Mouse (Mus musculus): Measurements from ENCODE around the gene Lamp1. TPM values are rescaled to one million over a fixed set of nuclear protein-coding genes. Genes with fewer than 3 reads are reported as not detected.

The Lamp1 gene
- polyA plus RNA-seq (2014; fragmentation: Illumina TruSeq; extraction: RNeasy Lipid Tissue Mini Kit (QIAGEN cat#74804); ENCODE audit: low read depth, low replicate concordance): 438 TPM

GRCm38 (mm10) chr8:13158718-13159376 is at the start of gene Lamp1:
Lamp1 (plus strand) TSS chr8:13159161.

GRCm38 (mm10) chr8:13200301-13201012 is 41.5 kb downstream of the Lamp1 start, which contains the start of gene Grtp1:
Grtp1 (minus strand) TSS chr8:13200620.

Other genes with a start within 250 kb of the Lamp1 start
- not detected for gene F7, start 133.1 kb upstream of the Lamp1 start, polyA plus RNA-seq (2014; fragmentation: Illumina TruSeq; extraction: RNeasy Lipid Tissue Mini Kit (QIAGEN cat#74804); ENCODE audit: low read depth, low replicate concordance)
- 0.63 TPM for gene F10, start 121.9 kb upstream of the Lamp1 start, polyA plus RNA-seq (2014; fragmentation: Illumina TruSeq; extraction: RNeasy Lipid Tissue Mini Kit (QIAGEN cat#74804); ENCODE audit: low read depth, low replicate concordance)
- gene Proz, start 98.2 kb upstream of the Lamp1 start, polyA plus RNA-seq (2014; fragmentation: Illumina TruSeq; extraction: RNeasy Lipid Tissue Mini Kit (QIAGEN cat#74804); ENCODE audit: low read depth, low replicate concordance): 0.79 TPM
- gene Pcid2, start 53.7 kb upstream of the Lamp1 start, polyA plus RNA-seq (2014; fragmentation: Illumina TruSeq; extraction: RNeasy Lipid Tissue Mini Kit (QIAGEN cat#74804); ENCODE audit: low read depth, low replicate concordance): 7.7 TPM
- gene Cul4a, start 53.5 kb upstream of the Lamp1 start, polyA plus RNA-seq (2014; fragmentation: Illumina TruSeq; extraction: RNeasy Lipid Tissue Mini Kit (QIAGEN cat#74804); ENCODE audit: low read depth, low replicate concordance): 84.7 TPM
- 69.4 TPM for gene Grtp1, start 41.5 kb downstream of the Lamp1 start, polyA plus RNA-seq (2014; fragmentation: Illumina TruSeq; extraction: RNeasy Lipid Tissue Mini Kit (QIAGEN cat#74804); ENCODE audit: low read depth, low replicate concordance)
- not detected for gene Adprhl1, start 95.0 kb downstream of the Lamp1 start, polyA plus RNA-seq (2014; fragmentation: Illumina TruSeq; extraction: RNeasy Lipid Tissue Mini Kit (QIAGEN cat#74804); ENCODE audit: low read depth, low replicate concordance)
- 13.1 TPM for gene Dcun1d2, start 129.0 kb downstream of the Lamp1 start, polyA plus RNA-seq (2014; fragmentation: Illumina TruSeq; extraction: RNeasy Lipid Tissue Mini Kit (QIAGEN cat#74804); ENCODE audit: low read depth, low replicate concordance)
- gene Tmco3, start 129.0 kb downstream of the Lamp1 start, polyA plus RNA-seq (2014; fragmentation: Illumina TruSeq; extraction: RNeasy Lipid Tissue Mini Kit (QIAGEN cat#74804); ENCODE audit: low read depth, low replicate concordance): 65.2 TPM
- gene Tfdp1, start 179.6 kb downstream of the Lamp1 start, polyA plus RNA-seq (2014; fragmentation: Illumina TruSeq; extraction: RNeasy Lipid Tissue Mini Kit (QIAGEN cat#74804); ENCODE audit: low read depth, low replicate concordance): 42.5 TPM
- gene Atp4b, start 237.7 kb downstream of the Lamp1 start, polyA plus RNA-seq (2014; fragmentation: Illumina TruSeq; extraction: RNeasy Lipid Tissue Mini Kit (QIAGEN cat#74804); ENCODE audit: low read depth, low replicate concordance): not detected
- not detected for gene Grk1, start 245.9 kb downstream of the Lamp1 start, polyA plus RNA-seq (2014; fragmentation: Illumina TruSeq; extraction: RNeasy Lipid Tissue Mini Kit (QIAGEN cat#74804); ENCODE audit: low read depth, low replicate concordance)

Data from sigmoid colon, adult 10 weeks (tissue).